Mouse (Mus musculus) forebrain, embryonic 14.5 days (tissue): ENCODE measurements around the gene Il17rd. TPM values are rescaled to one million over a fixed set of nuclear protein-coding genes. Genes with fewer than 3 reads are reported as not detected.

Experiments used
- ATAC-seq: fragments of 200-750 bp; cut with Nextera tagmentation; 2 replicates; pipeline ENCODE4 v1.8.0; 2017; ENCODE audit warnings: mild to moderate bottlenecking, moderate library complexity
- DNase-seq: peaks from one replicate; pipeline ENCODE4 v3.0.0-alpha.2; 2015; ENCODE audit warnings: low spot score
- H3K27ac ChIP-seq: fragments of 300-500 bp; sonication (generic); 2 replicates; pipeline ENCODE4 v1.5.1; 2014; ENCODE audit warnings: low read depth, mild to moderate bottlenecking, control low read depth, low read length, moderate library complexity
- H3K27me3 ChIP-seq: fragments of 300-500 bp; sonication (generic); replicated peaks from 2 replicates; pipeline ENCODE4 v1.6.1; 2014; ENCODE audit warnings: low read length, control low read depth, mixed read lengths; ENCODE audit not compliant: control insufficient read depth, insufficient read depth
- H3K36me3 ChIP-seq: fragments of 300-500 bp; sonication (generic); 2 replicates; pipeline ENCODE4 v1.6.1; 2014; ENCODE audit warnings: low read length, control low read depth; ENCODE audit not compliant: control insufficient read depth, insufficient read depth
- H3K4me1 ChIP-seq: fragments of 300-500 bp; sonication (generic); 2 replicates; pipeline ENCODE4 v1.6.1; 2014; ENCODE audit warnings: antibody characterized with exemption, low read length, control low read depth; ENCODE audit not compliant: control insufficient read depth, insufficient read depth
- H3K4me2 ChIP-seq: fragments of 300-500 bp; sonication (generic); 2 replicates; pipeline ENCODE4 v1.6.1; 2014; ENCODE audit warnings: mild to moderate bottlenecking, control low read depth, low read length
- H3K4me3 ChIP-seq: fragments of 300-500 bp; sonication (generic); 2 replicates; pipeline ENCODE4 v1.5.1; 2014; ENCODE audit warnings: low read depth, low read length, control low read depth
- H3K9ac ChIP-seq: fragments of 300-500 bp; sonication (generic); 2 replicates; pipeline ENCODE4 v1.6.1; 2014; ENCODE audit warnings: mild to moderate bottlenecking, low read length, control low read depth, moderate library complexity
- H3K9me3 ChIP-seq: fragments of 300-500 bp; sonication (generic); replicated peaks from 2 replicates; pipeline ENCODE4 v1.6.1; 2016; ENCODE audit warnings: low read length, control low read depth, mixed read lengths; ENCODE audit not compliant: control insufficient read depth
- WGBS: fragments of 180-500 bp; shearing (Covaris S2); extraction: QIAGEN DNeasy Blood & Tissue Kit; methylation state at CpG from one replicate; pipeline ENCODE4 v1.1.7; 2014; 5-methylcytosine and 5-hydroxymethylcytosine counted together
- polyA plus RNA-seq: library from polyadenylated mRNA; unstranded; fragments of >200 nt; fragmentation: Nextera tagmentation; extraction: Ambion mirVana; gene quantifications from 2 replicates; pipeline ENCODE4 v1.2.1, GENCODE M21; 2014

Gene Il17rd
- polyA plus RNA-seq, 1 experiment from 2014 or later: 1.3 TPM

DNA sequence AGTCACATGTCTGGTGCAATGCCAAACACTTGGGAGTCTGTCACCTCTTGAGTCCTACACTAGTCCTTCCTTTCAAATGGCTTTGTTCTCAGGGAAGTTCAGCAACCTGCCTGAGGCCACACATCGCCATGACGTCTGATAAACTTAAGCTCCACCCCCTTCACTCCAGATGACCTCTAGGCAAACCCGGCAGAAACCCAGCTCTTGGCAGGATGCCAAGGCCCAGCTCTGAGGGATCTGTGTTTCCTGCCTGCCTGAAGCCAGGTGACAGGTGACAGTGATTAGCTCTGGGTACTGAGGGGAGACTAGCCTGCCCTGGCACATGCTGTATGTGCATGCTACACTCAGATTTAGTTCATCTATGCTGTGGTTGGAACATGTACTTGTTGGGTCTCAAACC is 33.2 kb downstream of the Il17rd start:
- ATAC-seq (no peak), DNase-seq (no peak)
- Histone ChIP-seq H3K27ac (no peak overlapping the region), H3K9ac (no peak overlapping the region), H3K36me3 (no peaks in the 10 kb centered on the region), H3K4me1 (peaks cover 25% of the 10 kb centered on the region), H3K4me2 (no peak overlapping the region), H3K4me3 (no peak overlapping the region), H3K9me3 (no peaks in the 10 kb centered on the region), H3K27me3 (no peaks in the 10 kb centered on the region)
- 24% methylated on average over 3 of the region's 3 CpGs for WGBS

DNA sequence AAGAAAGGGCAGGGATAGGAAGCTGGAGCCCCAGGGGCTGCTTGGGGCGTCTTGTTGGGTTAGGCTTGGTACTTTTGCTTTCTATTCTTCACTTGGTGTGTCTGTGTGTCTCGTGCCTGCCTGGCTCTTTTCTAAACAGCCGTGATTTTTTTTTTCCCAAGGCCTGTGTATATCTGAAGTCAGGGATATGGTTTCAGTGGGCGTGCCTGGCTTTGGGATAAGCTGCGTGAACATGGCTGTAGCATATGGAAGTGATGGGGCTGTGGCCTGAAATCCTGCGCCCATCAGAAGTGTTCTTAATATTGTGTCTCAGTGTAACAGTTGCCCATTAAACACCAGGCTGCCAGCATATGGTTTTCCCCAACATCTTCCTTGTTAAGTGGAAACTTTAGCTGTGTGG is 36.3 kb downstream of the Il17rd start:
- peaks cover 14% of the 10 kb centered on the region for H3K4me1 ChIP-seq
- no peak overlapping the region for H3K9ac ChIP-seq
- DNase-seq (no peak), ATAC-seq (no peak)
- no peaks in the 10 kb centered on the region for H3K27me3 ChIP-seq
- H3K36me3 ChIP-seq: no peaks in the 10 kb centered on the region
- H3K9me3 ChIP-seq: no peaks in the 10 kb centered on the region
- H3K4me3 ChIP-seq: no peak overlapping the region
- 73% methylated on average over 6 of the region's 6 CpGs for WGBS
- H3K27ac ChIP-seq: no peak overlapping the region
- no peak overlapping the region for H3K4me2 ChIP-seq

DNA sequence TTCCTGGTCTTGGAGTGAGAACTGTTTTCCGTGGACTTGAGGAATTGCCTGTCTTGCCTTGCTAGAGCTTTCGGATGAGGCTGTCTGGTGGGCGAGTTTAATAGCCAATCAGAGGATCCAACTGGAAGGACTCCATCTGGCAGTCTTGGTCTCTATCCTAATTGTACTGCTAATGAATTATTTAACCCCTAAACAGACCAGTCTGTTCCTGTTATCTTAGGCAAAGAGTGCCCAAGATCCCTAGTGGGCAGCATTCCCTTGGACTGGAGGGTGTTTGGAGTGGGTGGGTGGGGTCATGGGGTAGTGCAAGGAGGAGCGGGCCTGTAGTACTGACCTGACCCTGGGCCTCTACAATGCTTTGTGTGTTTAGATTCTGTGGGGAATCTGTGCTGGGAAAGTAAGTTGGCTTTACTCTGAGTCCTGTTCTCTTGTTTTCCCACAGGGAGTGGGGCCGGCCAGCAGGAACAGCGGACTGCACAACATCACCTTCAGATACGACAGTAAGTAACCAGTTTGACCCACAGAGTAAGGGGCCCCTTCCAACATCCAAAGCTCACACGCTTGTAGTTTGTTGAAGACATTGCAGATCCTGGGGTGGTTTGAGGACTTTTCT is 37.3 kb downstream of the Il17rd start:
- Histone ChIP-seq H3K4me1 (peaks cover 9% of the 10 kb centered on the region), H3K4me2 (no peak overlapping the region), H3K4me3 (no peak overlapping the region), H3K27ac (no peak overlapping the region), H3K36me3 (no peaks in the 10 kb centered on the region), H3K27me3 (no peaks in the 10 kb centered on the region), H3K9ac (no peak overlapping the region), H3K9me3 (no peaks in the 10 kb centered on the region)
- DNase-seq (peak; percentile 77), ATAC-seq (peak; percentile 50; the same call in 1 of the 2 replicates)
- 63% methylated on average over 8 of the region's 8 CpGs for WGBS

- Histone ChIP-seq H3K9me3 (no peaks in the 10 kb centered on the region), H3K27me3 (no peaks in the 10 kb centered on the region), H3K4me1 (peaks cover 9% of the 10 kb centered on the region), H3K9ac (no peak overlapping the region), H3K36me3 (no peaks in the 10 kb centered on the region), H3K4me3 (no peak overlapping the region), H3K4me2 (no peak overlapping the region), H3K27ac (no peak overlapping the region)
- 92% methylated on average over 2 of the region's 2 CpGs for WGBS
- ATAC-seq: no peak
- no peak for DNase-seq
Measured at GRCm38 (mm10) chr14:27076522-27076920, 37.8 kb downstream of the Il17rd start.

DNA sequence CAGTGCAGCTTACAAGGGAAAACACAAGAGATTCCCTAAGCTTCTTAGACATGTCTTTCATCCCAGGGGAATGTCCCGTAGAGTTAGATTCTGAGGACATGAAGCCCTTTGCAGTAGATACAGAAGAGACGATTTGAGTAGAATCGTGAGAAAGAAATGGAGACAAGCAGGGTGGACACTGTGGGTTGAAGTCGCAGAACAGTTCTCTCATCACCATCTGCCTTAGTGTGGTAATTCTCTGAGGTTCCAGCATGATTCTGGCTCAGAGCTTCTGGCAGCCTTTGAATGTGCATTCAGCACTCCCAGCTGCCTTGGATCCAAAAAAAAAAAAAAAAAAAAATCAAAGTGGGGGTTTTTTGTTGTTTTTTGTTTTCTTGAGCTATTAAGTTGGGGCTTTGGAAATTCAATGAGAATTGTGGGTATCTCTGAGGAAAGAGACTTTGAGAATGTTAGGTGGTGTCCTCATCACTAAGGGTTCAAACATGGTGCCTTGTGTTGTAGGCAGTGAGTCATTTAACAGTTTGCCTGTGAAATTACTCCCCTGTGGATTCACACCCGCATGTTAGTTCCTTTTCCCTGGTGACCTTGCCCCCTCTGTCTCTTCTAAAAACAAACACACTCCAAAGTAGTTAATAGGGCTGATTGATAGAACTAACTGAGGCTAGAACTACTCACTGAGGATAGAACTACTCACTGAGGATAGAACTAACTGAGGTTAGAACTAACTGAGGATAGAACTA is 43.0 kb downstream of the Il17rd start:
- H3K9me3 ChIP-seq: no peaks in the 10 kb centered on the region

DNA sequence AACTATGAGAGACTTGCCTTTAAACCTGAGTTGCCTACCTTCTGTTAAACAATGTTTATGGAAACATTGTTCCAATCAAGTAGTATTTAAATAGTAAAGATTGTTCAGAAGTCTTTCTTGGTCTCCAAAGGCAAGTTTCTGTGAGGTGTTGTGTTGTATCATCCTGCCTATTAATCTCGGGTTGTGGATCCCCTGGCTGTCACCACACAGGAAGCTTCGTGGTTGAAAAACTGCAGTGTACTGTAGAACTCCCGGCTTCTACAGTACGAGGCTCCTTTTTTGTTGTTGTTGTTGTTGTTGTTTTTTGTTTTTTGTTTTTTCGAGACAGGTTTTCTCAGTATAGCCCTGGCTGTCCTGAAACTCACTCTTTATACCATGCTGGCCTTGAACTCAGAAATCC is 46.7 kb downstream of the Il17rd start:
- DNase-seq: no peak
- no peak overlapping the region for H3K9ac ChIP-seq

More for the DNA sequence above, 43.0 kb downstream of the Il17rd start:
- no peak for DNase-seq
- no peak for ATAC-seq
- no peak overlapping the region for H3K27ac ChIP-seq
- 70% methylated on average over 5 of the region's 5 CpGs for WGBS
- H3K9ac ChIP-seq: no peak overlapping the region
- no peak overlapping the region for H3K4me3 ChIP-seq
- no peak overlapping the region for H3K4me2 ChIP-seq
- H3K4me1 ChIP-seq: no peaks in the 10 kb centered on the region
- H3K36me3 ChIP-seq: no peaks in the 10 kb centered on the region
- H3K27me3 ChIP-seq: no peaks in the 10 kb centered on the region

GRCm38 (mm10) chr14:27085999-27086398 is 47.3 kb downstream of the Il17rd start:
- ATAC-seq (no peak), DNase-seq (no peak)
- no peak overlapping the region for H3K4me2 ChIP-seq
- WGBS: 67% methylated on average over 4 of the region's 4 CpGs
- H3K4me3 ChIP-seq: no peak overlapping the region
- H3K27ac ChIP-seq: no peak overlapping the region
- no peaks in the 10 kb centered on the region for H3K9me3 ChIP-seq
- no peaks in the 10 kb centered on the region for H3K4me1 ChIP-seq
- H3K9ac ChIP-seq: no peak overlapping the region
- no peaks in the 10 kb centered on the region for H3K27me3 ChIP-seq
- no peaks in the 10 kb centered on the region for H3K36me3 ChIP-seq

More for the DNA sequence above, 46.7 kb downstream of the Il17rd start:
- no peaks in the 10 kb centered on the region for H3K9me3 ChIP-seq
- H3K4me2 ChIP-seq: no peak overlapping the region
- no peak overlapping the region for H3K4me3 ChIP-seq
- no peaks in the 10 kb centered on the region for H3K4me1 ChIP-seq
- no peaks in the 10 kb centered on the region for H3K27me3 ChIP-seq
- no peak for ATAC-seq
- H3K27ac ChIP-seq: no peak overlapping the region
- H3K36me3 ChIP-seq: no peaks in the 10 kb centered on the region
- WGBS: 88% methylated on average over 5 of the region's 5 CpGs

GRCm38 (mm10) chr14:27094247-27094646 is 55.5 kb downstream of the Il17rd start:
- DNase-seq (peak; percentile 76), ATAC-seq (peak; percentile 75)
- Histone ChIP-seq H3K4me3 (no peak overlapping the region), H3K4me2 (no peak overlapping the region), H3K36me3 (0 out of 2 replicates have a peak, but pooled peaks cover under 1% of the 10 kb centered on the region), H3K27ac (no peak overlapping the region), H3K9me3 (no peaks in the 10 kb centered on the region), H3K4me1 (no peaks in the 10 kb centered on the region), H3K27me3 (no peaks in the 10 kb centered on the region), H3K9ac (no peak overlapping the region)
- WGBS: 35% methylated on average over 5 of the region's 5 CpGs

DNA sequence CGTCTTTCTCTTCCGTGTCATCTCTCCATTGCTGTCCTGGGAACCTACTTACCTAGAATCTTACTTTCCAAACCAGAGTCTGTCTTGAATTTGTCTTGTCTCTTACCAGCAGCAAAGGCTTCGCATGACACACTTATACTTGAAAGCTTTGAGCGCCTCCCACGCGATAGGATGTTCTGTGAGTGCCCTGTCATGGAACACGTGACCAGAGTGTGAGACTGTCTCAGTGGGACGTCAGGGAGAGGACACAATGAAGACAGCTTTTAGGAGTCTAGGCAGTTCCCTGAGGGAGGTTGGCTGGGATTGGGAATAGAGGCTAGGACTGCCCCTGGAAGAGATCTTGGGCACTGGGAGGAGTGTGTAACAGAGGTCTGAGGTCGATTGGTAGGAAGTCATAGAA is 57.4 kb downstream of the Il17rd start:
- Histone ChIP-seq H3K4me3 (no peak overlapping the region), H3K9me3 (no peaks in the 10 kb centered on the region), H3K4me1 (no peaks in the 10 kb centered on the region), H3K36me3 (peaks cover 9% of the 10 kb centered on the region; the same call in 1 of the 2 replicates), H3K27ac (no peak overlapping the region), H3K27me3 (no peaks in the 10 kb centered on the region), H3K4me2 (no peak overlapping the region), H3K9ac (no peak overlapping the region)
- WGBS: 68% methylated on average over 9 of the region's 9 CpGs
- ATAC-seq (no peak), DNase-seq (no peak)
